Mouse (Mus musculus) midbrain, embryonic 13.5 days (tissue): ENCODE measurements around the gene Vmn1r94. TPM values are rescaled to one million over a fixed set of nuclear protein-coding genes. Genes with fewer than 3 reads are reported as not detected.
"Not testable (repeated sequence)": the region's sequence is repeated elsewhere in the genome, so short reads cannot be mapped to it uniquely, and the experiment has no call there.

Experiments used
- ATAC-seq: fragments of 200-750 bp; cut with Nextera tagmentation; 2 replicates; pipeline ENCODE4 v1.8.0; 2017; ENCODE audit warnings: mild to moderate bottlenecking, moderate TSS enrichment, moderate library complexity
- H3K27ac ChIP-seq: fragments of 300-500 bp; sonication (generic); 2 replicates; pipeline ENCODE4 v1.5.1; 2015; ENCODE audit warnings: inconsistent platforms, mild to moderate bottlenecking, moderate library complexity
- H3K27me3 ChIP-seq: fragments of 300-500 bp; sonication (generic); 2 replicates; pipeline ENCODE4 v1.6.1; 2015; ENCODE audit warnings: mild to moderate bottlenecking, inconsistent platforms
- H3K36me3 ChIP-seq: fragments of 300-500 bp; sonication (generic); 2 replicates; pipeline ENCODE4 v1.6.1; 2015; ENCODE audit warnings: mild to moderate bottlenecking, inconsistent platforms
- H3K4me1 ChIP-seq: fragments of 300-500 bp; sonication (generic); replicated peaks from 2 replicates; pipeline ENCODE4 v1.6.1; 2015; ENCODE audit warnings: inconsistent platforms
- H3K4me2 ChIP-seq: fragments of 300-500 bp; sonication (generic); replicated peaks from 2 replicates; pipeline ENCODE4 v1.6.1; 2015; ENCODE audit warnings: moderate library complexity, mild to moderate bottlenecking, inconsistent platforms
- H3K4me3 ChIP-seq: fragments of 300-500 bp; sonication (generic); replicated peaks from 2 replicates; pipeline ENCODE4 v1.5.1; 2015; ENCODE audit warnings: mild to moderate bottlenecking, inconsistent platforms
- H3K9ac ChIP-seq: fragments of 300-500 bp; sonication (generic); replicated peaks from 2 replicates; pipeline ENCODE4 v1.6.1; 2015; ENCODE audit warnings: mild to moderate bottlenecking, inconsistent platforms
- H3K9me3 ChIP-seq: fragments of 300-500 bp; sonication (generic); 2 replicates; pipeline ENCODE4 v1.6.1; 2016; ENCODE audit warnings: mild to moderate bottlenecking, inconsistent platforms
- WGBS: fragments of 180-500 bp; shearing (Covaris S2); methylation state at CpG from one replicate; pipeline ENCODE4 v1.1.7; 2015; 5-methylcytosine and 5-hydroxymethylcytosine counted together
- polyA plus RNA-seq: library from polyadenylated mRNA; unstranded; fragments of >200 nt; fragmentation: Nextera tagmentation; extraction: Ambion mirVana; gene quantifications from 2 replicates; pipeline ENCODE4 v1.2.1, GENCODE M21; 2015

Gene Vmn1r94
- polyA plus RNA-seq: not detected in 2 replicates

GRCm38 (mm10) chr7:20168277-20168676, at the start of gene Vmn1r94:
Gene Vmn1r94, minus strand, starts transcription at chr7:20168377.
- not testable (repeated sequence) for H3K4me3 ChIP-seq

GRCm38 (mm10) chr7:20205507-20205906, 37.3 kb upstream of the Vmn1r94 start, which contains the start of gene Gm6164:
Gene Gm6164, minus strand, starts transcription at chr7:20205607.
- H3K4me1 ChIP-seq: not testable (repeated sequence)

More at GRCm38 (mm10) chr7:20168277-20168676, at the start of gene Vmn1r94:
- H3K9ac ChIP-seq, H3K27ac ChIP-seq, H3K4me1 ChIP-seq, ATAC-seq, H3K4me2 ChIP-seq, H3K36me3 ChIP-seq, H3K9me3 ChIP-seq, H3K27me3 ChIP-seq: not testable (repeated sequence)
- no CpG with 5 or more reads among the region's 3 CpGs for WGBS

GRCm38 (mm10) chr7:20193410-20193809, 25.2 kb upstream of the Vmn1r94 start, which contains the start of gene Vmn1r95:
Gene Vmn1r95, plus strand, starts transcription at chr7:20193710.
- ATAC-seq, H3K9me3 ChIP-seq, H3K27me3 ChIP-seq, H3K36me3 ChIP-seq, H3K9ac ChIP-seq, H3K27ac ChIP-seq, H3K4me2 ChIP-seq, H3K4me1 ChIP-seq, H3K4me3 ChIP-seq: not testable (repeated sequence)
- no CpG with 5 or more reads among the region's 3 CpGs for WGBS

More at GRCm38 (mm10) chr7:20205507-20205906, 37.3 kb upstream of the Vmn1r94 start, which contains the start of gene Gm6164:
- H3K27me3 ChIP-seq, H3K4me3 ChIP-seq, H3K9me3 ChIP-seq, H3K4me2 ChIP-seq, ATAC-seq, H3K36me3 ChIP-seq, H3K9ac ChIP-seq, H3K27ac ChIP-seq: not testable (repeated sequence)
- WGBS: no CpG with 5 or more reads among the region's 2 CpGs

GRCm38 (mm10) chr7:20138988-20139387, 29.2 kb downstream of the Vmn1r94 start, which contains the start of gene Vmn1r93:
Gene Vmn1r93, minus strand, starts transcription at chr7:20139088.
- not testable (repeated sequence) for H3K4me3 ChIP-seq, H3K27ac ChIP-seq, H3K4me1 ChIP-seq, H3K27me3 ChIP-seq, H3K9me3 ChIP-seq, H3K4me2 ChIP-seq, ATAC-seq, H3K9ac ChIP-seq, H3K36me3 ChIP-seq
- WGBS: no CpG with 5 or more reads among the region's 5 CpGs

GRCm38 (mm10) chr7:20122479-20122878, 45.7 kb downstream of the Vmn1r94 start, which contains the start of gene Gm16442:
Gene Gm16442, minus strand, starts transcription at chr7:20122579.
- not testable (repeated sequence) for H3K4me1 ChIP-seq, H3K36me3 ChIP-seq, H3K9me3 ChIP-seq, H3K27me3 ChIP-seq, H3K4me2 ChIP-seq, H3K27ac ChIP-seq, ATAC-seq, H3K4me3 ChIP-seq, H3K9ac ChIP-seq
- WGBS: no CpG with 5 or more reads among the region's 2 CpGs

Other genes with a start within 250 kb of the Vmn1r94 start
- gene Pvr, start 247.2 kb downstream of the Vmn1r94 start, polyA plus RNA-seq: 5.3 and 6.2 TPM in 2 replicates
- not detected in 2 replicates for gene Igsf23, start 217.6 kb downstream of the Vmn1r94 start, polyA plus RNA-seq
- gene Ceacam20, start 203.0 kb downstream of the Vmn1r94 start, polyA plus RNA-seq: not detected in 2 replicates
- not detected in 2 replicates for gene Nlrp9b, start 176.9 kb downstream of the Vmn1r94 start, polyA plus RNA-seq
- gene Vmn1r91, start 68.7 kb downstream of the Vmn1r94 start, polyA plus RNA-seq: not detected in 2 replicates
- gene Gm16442, start 45.8 kb downstream of the Vmn1r94 start, polyA plus RNA-seq: not detected in 2 replicates
- not detected in 2 replicates for gene Vmn1r93, start 29.3 kb downstream of the Vmn1r94 start, polyA plus RNA-seq
- gene Vmn1r95, start 25.3 kb upstream of the Vmn1r94 start, polyA plus RNA-seq: not detected in 2 replicates
- gene Gm6164, start 37.2 kb upstream of the Vmn1r94 start, polyA plus RNA-seq: not detected in 2 replicates
- not detected in 2 replicates for gene Gm4498, start 65.5 kb upstream of the Vmn1r94 start, polyA plus RNA-seq
- not detected in 2 replicates for gene Gm5890, start 94.5 kb upstream of the Vmn1r94 start, polyA plus RNA-seq
- gene Gm4133, start 165.7 kb upstream of the Vmn1r94 start, polyA plus RNA-seq: not detected in 2 replicates
- gene Gm5728, start 207.0 kb upstream of the Vmn1r94 start, polyA plus RNA-seq: not detected in 2 replicates
- not detected in 2 replicates for gene Vmn1r100, start 249.6 kb upstream of the Vmn1r94 start, polyA plus RNA-seq